Mouse (Mus musculus): ENCODE measurements at regions not wholly inside any gene's neighbourhood (a gene's known extent, or its start where the extent isn't known, plus 50 kb on each side); places are given as distances from the start of the nearest gene placed in this dataset.

DNA sequence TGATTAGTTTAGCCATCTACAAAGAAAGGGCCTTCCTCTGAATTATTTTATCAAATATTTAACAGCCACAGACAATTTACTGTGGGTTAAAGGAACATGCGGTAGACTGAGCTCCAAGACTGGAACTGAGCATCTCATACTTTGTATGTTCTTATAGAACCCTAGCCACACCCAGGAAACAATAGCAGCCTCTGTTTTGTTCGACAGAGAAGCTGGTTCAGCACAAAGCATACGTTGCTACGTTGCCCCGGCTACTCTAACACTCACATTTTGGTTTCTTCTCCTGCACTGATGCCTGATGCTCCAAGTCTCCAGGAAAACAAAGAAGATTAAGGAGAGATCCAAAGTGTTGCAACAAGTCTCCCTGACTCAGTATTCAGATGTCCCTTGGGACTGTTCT lies 189.5 kb upstream of the 4930412O13Rik start:
- DNase-seq (ENCODE audit: low spot score) = no peak

DNA sequence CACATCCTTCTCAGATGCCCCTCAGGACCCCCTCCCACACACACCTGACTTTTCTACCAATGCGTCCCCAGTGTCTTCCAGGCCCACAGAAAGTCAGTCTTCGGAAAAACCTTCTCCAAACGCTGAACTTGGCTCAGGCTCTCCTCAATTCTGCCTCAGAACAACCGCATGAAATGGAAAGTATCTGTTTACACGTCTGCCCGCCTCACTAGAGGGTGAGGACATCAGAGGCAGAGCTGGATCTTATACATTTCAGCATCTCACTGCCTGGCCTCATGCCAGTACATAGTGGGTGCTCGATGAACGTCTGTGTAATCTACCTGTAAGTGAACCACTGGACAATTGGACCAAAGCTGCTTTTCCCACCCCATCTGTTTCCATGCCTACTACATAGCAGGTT lies 189.1 kb upstream of the 4930412O13Rik start:
- no peak for DNase-seq (ENCODE audit: low spot score)

DNA sequence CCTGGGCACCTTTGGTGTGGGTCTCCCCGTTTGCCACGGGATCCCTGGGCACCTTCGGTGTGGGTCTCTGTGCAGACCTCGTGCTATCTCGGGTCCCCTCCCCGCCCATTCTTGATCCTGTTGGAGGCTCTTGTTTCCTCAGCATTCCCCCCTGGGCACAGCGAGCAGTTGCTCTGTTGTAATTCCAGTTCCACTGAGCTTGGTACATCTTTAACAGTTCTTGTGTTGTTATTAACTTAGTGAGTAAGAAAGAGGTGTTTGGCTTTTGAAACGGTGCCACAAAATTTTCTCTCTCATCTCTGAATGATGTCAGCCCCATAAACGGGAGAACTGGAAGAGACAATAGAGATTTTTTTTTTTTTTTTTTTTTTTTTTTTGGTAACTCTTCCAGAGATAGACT lies 187.7 kb upstream of the 4930412O13Rik start:
- no peak for DNase-seq (ENCODE audit: low spot score)

DNA sequence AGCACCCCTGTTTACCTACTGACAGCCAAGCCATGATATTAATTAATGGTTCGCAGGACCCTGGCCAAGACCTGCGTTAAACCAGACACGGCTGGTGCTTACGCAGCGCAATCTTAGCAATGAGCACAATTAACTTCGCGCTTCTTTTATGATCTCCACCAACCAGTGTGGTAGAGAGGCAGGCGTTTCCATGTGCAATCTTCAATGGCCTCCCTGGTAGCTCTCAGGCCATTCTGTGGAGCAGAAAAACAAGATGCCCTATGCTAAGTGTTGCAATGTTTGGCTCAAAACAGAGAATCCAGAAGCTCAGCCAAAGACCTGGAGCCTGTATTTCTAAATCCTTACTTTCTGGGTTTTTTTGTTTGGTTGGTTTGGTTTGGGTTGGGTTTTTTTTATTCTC lies 186.9 kb upstream of the 4930412O13Rik start:
- no peak for DNase-seq (ENCODE audit: low spot score)

DNA sequence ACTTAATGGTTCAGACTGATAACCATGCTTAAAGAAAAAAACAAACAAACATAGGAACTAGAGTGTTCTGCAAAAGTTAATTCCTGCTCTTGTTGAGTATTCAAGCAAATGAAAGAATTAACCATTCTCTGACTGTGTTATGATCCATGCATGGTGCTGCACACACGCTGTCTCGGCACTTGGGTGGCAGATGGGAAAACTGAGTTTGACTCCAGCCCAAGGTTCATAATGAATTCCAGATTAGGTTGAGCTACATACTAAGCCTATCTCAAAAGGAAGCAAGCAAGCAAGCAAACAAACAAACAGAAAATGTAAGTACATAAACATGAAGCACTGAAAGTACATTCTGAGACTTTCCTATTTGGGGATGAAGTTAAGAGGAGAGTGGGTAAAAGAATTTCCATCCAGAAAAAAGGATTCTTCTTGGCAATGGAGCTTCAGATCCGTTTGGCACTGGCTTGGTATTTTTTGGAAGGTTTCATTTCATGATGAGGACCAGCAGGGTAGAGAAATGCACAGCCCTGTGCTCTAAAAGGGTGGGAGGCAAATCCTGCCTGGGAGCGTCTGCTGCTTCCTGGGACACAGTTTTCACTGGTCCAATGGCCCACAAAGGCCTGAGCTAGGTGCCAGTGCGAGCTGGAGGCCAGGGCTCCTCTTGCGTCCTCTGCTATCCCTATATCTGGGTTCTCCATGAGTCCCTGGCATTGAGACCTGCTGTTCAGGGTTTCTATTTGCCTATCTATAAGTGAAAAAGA lies 183.3 kb upstream of the 4930412O13Rik start:
- DNase-seq (ENCODE audit: low spot score) = no peak

DNA sequence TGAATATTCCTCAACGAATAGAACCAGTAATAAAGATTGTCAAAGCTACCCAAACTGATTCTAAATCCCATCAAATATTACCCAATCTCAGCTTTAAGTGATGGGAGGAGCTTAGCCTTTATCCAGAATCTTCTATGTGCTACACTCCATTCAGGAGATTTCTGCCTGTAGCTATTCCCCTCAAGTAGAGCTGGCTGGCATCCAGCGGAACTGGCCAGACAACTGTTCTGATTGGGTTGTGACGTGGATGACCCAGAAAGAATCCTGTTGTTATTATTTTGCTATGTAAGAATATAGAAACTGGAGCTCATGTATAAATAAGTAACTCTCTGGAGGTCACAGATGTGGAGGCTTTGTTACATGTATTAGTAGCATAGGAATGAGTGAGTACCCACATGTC lies 176.8 kb upstream of the 4930412O13Rik start:
- DNase-seq (ENCODE audit: low spot score) = no peak

DNA sequence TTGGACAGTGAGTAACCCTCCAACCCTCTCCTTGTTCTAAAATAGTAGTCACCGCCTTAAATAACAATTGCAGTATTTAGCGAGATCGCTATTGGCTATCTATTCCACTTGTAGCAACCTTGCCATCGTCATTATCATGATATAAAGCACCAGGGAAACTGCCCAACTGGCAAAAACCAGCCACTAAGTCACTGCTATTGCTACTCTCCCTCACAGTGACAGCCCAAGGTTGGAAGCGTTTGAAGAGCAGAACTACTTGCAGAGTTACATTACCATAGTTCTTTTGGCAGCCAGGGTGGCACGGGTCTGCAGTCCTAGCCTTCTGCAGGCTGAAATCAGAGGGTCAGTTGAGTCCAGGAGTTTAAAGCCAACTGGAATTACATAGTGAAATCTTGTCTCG lies 171.6 kb upstream of the 4930412O13Rik start:
- no peak for DNase-seq (ENCODE audit: low spot score)

DNA sequence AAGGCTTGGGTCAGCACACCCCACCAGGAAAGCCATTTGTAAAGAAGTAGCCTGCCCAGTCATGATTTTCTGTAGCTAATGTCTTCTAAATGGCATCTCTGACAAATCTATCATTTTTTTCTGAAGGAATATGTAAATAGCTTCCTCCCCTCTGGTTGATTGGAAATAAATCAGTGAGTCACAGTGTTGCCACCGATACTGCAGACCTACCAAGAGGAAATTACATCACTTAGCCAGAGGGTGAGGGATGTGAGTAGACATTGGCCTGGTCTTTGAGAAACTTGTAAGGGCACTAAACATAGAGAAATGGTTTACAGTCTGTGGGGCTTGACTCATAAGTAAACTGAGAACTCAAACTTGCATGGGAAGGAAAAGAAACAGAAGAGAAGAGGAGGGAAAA lies 163.1 kb upstream of the 4930412O13Rik start:
- no peak for DNase-seq (ENCODE audit: low spot score)

DNA sequence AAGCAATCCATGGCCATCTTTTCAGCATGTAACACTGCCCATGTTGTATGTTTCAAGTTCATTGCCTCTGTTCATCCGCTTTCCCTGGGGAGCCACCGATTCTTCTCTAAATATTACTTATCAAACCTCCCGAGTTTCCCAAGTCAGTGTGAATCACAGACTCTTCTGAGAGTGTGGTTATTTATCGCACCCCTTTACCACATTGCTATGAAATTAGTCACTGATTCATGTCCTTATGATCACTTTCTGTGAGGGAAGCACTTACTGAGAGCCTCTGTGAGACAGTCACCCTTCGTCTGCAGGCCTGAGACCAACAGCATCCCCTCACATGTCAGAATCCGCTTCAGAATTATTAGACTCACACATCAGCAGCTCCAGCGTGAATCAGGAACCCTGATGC lies 147.8 kb upstream of the 4930412O13Rik start:
- DNase-seq (ENCODE audit: low spot score) = no peak

DNA sequence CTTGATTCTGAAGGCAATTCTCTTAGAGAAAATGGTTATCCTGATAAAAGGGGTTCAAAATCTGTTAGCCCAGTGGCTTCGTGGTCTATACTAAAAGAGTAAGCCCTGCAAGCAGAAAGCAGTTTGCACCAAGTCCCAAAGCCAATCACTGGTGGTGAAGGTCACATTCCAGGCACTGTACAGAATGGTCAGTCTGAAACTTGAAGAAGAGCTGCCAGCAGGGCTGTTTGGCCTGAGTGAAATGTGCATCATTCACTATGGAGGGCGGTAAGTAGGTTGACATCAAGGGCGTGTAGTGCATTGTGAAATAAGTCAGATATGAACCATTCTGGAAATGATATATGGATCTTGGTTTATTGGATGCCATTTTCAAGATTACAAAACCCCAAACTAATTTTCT lies 136.9 kb upstream of the 4930412O13Rik start:
- no peak for DNase-seq (ENCODE audit: low spot score)

DNA sequence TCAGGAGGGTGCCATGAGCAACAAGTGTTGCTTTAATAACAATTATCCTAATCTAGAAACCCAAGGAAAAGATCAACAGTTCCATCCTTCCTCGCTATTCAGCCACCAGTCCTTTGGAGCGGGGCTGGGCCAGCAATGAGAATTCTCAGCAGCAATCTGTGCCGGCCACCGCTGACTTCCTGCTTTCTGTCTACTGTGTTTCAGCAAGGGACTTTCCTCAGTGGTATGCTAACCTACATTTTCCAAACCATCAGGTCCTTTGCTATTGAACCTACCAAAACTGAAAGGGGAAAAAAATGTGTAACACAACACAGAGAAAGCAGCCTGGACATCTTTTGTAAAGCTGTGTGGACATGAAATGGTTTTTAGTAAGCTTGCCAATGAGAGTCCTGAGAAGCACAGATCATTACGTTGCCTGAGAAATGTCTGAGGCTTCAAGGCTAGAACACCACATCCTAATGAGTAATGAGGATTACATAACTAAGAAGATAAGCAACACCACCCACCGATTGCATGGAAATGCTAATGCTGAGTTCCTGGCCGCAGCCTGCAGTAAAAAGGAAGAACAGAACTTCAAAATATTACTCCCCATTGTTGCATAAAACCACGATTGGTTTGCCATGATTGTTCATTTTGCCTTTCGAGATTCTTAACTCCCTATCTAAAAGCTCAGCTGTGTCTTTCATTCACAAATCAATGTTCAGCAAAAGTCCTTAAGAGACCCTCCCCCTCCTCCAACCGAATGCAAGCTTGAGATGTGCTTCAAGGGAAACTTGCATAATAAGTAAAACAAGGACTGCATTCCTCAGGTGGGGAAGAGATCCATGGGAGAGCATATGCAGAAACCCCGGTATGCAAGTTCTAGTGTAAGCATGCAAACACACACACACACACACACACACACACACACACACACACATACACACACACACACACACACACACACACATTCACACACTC lies 130.9 kb upstream of the 4930412O13Rik start:
- no peak for DNase-seq (ENCODE audit: low spot score)

DNA sequence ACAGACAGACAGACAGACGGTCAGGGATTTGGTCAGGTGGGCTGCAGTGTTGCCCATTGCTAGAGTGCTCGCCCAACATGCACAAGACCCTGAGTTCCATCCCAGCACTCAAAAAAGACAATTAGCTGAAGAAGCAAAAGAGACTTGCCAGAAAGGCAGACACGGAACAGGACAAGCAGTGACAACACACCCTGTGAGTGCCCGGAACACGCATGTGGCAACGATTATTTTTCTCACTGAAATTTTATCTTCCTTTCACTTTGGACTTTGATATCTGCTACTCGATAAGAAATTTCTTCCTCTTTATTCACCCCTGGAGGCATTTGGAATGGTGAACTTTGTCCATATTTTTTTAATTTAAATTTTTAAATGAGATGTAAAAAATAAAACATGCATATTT lies 127.4 kb upstream of the 4930412O13Rik start:
- DNase-seq (ENCODE audit: low spot score) = no peak

DNA sequence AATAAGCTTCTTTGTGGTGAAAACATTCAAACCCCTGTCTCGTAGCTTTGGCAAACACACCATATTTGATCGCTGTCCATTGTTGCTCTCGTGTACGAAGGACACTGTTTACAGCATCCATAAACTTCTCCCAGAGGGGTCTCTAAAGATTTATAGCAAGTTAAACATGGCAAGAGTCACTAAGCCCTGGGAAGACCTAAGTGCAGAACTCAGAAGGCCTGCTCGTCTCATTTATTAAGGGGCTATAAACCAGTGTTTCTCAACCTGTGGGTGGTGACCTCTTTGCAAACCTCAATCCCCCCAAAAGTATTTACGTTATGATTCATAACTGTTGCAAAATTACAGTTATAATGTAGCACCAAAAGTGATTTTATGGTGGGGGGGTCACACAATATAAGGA lies 126.9 kb upstream of the 4930412O13Rik start:
- no peak for DNase-seq (ENCODE audit: low spot score)

DNA sequence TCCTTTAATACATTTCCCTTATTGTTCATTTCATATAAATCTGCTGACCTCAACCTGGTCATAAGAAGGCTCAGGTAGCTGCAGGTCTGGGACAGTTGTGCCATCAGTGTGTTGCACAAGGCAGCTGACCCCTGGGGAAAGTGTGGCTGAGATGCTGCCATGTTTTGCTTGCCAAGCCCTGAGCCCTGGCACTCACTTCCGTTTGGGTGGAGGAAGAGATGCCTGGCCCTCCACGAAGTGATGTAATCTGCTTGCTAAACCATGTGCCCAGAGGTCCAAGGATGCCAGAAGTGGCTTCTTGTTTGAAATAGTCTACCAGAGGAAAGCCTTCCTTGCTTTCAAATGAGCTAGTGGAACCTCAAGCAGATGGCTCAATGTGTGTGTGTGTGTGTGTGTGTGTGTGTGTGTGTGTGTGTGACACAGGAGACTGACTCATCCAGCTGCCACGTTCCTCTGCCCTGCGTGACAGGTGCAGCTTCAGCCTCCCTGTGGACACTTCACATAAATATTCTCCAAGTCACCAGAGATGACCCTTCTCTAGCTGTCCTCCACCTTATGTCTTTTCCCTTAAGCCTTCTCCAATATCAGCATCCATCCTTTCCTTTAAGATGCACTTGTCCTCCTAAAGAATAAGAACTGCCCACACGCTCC lies 123.2 kb upstream of the 4930412O13Rik start:
- no peak for DNase-seq (ENCODE audit: low spot score)

DNA sequence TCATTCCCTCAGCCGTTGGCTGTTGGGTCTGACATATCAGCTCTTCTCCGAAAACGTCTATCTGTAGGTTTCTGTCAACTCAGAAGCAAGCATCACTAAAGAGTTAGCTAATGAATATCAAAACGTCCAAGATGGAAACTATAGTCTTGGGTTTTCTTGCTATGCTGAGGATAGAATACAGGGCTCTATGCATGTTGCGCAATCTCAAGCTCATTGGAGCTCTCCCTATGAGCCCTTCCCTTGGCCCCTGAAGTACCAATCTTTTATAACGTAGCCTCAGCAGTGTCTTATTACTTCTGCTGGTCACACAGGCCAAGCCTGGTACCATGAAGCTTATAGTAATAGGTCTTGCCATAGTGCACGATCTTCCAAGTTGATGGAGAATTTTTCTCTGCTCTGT lies 122.1 kb upstream of the 4930412O13Rik start:
- DNase-seq (ENCODE audit: low spot score) = no peak

DNA sequence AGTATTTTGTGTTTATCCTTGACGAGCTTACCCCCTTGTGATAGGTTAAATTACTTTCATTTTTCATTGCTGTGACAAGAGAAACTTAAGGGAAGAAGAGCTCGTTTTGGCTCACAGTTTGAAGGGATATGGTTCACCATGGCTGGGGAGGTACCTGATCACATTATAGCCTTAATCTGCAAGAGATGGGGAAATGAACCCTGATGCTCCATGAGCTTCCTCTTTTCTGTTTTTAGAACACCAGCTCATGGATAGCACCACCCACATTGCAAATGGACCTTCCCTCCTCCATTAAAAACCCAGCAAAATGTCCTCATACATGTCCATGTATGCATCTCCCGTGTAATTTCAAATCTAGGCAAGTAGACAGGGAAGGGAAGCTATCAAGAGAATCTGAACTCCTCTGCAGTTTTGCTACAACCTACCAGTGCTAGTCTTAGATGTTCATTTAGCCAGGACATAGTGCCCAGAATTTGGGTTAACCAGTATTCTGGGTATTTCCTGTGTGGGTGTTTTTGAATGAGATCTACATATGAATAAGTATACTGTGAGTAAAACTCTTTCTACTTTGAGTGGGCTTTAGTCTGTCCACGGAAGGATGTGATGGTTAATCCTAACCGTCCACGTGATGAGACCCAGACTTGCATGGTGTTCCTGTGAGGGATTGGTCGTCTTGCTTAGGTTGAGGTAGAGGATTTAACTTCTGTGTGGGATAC lies 121.5 kb upstream of the 4930412O13Rik start:
- DNase-seq (ENCODE audit: low spot score) = no peak

DNA sequence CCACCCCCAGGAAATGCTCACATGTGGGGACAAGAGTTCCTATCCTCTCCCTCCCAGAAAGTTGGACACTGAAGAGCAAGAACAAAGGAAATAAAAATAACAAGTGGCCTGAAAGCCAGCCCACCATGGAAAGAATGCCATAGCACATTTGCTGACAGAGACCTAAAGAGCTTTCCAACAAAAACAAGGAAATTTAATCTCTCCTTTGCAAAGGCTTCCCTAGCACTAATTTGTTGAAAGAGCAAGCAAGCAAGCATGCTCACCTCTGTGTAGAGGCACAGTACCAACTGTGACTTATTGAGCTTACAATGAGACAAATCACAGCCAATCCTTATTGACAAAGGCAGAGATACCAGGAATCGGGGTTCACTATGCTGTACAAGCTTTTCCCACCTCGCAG lies 100.9 kb upstream of the 4930412O13Rik start:
- no peak for DNase-seq (ENCODE audit: low spot score)

DNA sequence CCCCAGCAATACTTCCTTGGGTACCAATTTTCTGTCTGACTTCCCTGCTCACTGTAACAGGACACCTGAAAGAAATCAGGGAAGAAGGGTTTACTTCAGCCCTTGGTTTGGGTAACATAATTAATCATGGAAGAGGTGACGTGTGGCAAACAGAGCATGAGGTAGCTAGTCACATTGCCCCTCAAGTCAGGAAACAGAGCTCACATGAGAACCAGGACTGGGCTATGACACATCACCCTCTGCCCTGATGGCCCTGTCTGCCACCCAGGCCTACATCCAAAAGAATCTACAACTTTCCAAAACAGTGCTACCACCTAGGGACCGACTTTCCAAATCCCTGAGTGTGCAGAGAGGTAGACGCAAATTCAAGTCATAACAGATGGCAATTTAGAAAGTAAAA lies 98.4 kb upstream of the 4930412O13Rik start:
- no peak for DNase-seq (ENCODE audit: low spot score)

DNA sequence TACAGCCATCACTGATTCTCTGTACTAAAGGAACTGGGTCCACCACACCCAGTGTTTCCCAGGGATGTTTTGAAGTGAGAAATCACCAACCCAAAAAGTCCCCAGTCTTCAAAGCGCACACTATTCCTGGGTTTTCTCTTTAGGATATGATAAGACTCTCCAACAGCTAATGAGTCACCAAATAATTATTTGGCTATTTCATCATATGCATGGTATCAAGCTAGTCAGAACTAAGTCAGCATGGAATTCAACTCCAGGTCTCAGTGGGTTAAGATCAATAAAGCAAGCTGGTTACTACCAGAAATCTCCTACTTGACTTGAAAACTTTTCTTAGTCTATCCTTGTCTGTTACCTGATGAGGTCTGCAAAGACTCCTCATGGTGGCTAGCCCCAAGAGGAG lies 89.1 kb upstream of the 4930412O13Rik start:
- DNase-seq (ENCODE audit: low spot score) = no peak

DNA sequence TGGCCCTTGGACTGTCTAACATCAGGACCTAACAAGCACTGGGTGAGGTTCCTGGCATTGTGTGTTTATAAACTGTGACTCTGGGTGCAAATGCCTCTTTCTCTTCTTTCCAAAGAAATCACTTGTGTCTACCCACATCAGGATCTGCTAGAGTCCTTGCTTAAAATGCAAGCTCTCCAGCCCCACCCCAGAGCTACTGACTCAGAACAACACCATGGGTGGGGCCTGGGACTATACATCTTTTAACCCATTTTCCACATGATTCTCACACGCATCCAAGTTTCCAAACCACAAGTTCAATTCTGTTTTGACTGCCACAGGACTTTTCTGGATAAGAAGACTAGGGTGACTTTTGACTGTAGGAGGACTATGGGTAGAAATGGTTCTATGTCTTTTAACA lies 88.7 kb upstream of the 4930412O13Rik start:
- DNase-seq (ENCODE audit: low spot score) = no peak

DNA sequence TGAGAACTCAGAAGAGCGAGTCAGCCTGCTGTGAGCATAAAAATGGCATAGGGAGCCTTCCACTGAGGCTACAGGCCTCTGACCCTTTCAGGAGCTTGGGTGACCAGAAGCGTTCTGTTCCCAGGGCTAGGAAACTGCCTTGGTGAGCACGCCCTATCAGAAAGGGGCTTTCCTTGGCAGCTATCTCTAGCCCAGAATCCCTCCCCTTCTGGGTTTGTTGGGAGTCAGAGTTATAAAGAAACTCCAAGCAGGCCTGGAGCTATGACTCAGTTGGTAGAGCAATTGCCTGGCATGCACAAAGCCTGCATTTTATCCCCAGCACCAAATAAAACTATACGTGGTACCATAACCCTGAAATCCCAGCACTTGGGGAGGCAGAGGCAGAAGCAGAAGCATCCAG lies 85.7 kb upstream of the 4930412O13Rik start:
- no peak for DNase-seq (ENCODE audit: low spot score)

DNA sequence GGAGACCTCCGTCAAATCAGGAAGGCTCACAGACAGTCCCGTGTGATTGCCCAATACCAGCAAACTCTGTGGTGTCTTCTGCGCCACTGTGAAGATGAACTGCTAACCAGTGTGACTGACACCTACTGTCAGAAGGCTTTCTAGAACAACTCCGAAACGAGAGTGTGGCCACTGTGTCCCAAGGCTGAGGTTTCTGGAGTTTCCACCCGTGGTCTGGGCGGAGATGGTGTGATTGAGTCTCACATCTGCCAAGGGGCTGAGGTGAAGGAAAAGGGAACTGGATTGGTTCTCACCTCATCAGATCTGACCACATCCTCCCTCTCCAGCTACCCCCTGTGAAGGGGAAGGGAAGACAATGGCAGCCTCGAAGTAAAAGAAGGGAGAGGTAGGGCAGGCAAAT lies 79.6 kb upstream of the 4930412O13Rik start:
- DNase-seq (ENCODE audit: low spot score) = no peak

All from spleen, adult 12 weeks (tissue).